Mouse (Mus musculus) heart, embryonic 10.5 days (tissue): Measurements from ENCODE around the gene Cyp4f16. TPM values are rescaled to one million over a fixed set of nuclear protein-coding genes. Genes with fewer than 3 reads are reported as not detected.
A peak's percentile ranks its signal among the peaks of the same experiment; 100 is the strongest.
"Not testable (repeated sequence)": the region's sequence is repeated elsewhere in the genome, so short reads cannot be mapped to it uniquely, and the experiment has no call there.

Experiments used
- DNase-seq: peaks from one replicate; pipeline ENCODE4 v3.0.0-alpha.2; 2017; ENCODE audit warnings: low spot score
- H3K27ac ChIP-seq: fragments of 300-500 bp; sonication (generic); 2 replicates; pipeline ENCODE4 v1.5.1; 2016; ENCODE audit warnings: mild to moderate bottlenecking
- H3K27me3 ChIP-seq: fragments of 300-500 bp; sonication (generic); 2 replicates; pipeline ENCODE4 v1.6.1; 2016; ENCODE audit warnings: mild to moderate bottlenecking; ENCODE audit not compliant: poor library complexity, insufficient read depth, severe bottlenecking
- H3K36me3 ChIP-seq: fragments of 300-500 bp; sonication (generic); 2 replicates; pipeline ENCODE4 v1.6.1; 2016; ENCODE audit warnings: mild to moderate bottlenecking, moderate library complexity
- H3K4me1 ChIP-seq: fragments of 300-500 bp; sonication (generic); 2 replicates; pipeline ENCODE4 v1.6.1; 2016; ENCODE audit warnings: mild to moderate bottlenecking
- H3K4me3 ChIP-seq: fragments of 300-500 bp; sonication (generic); 2 replicates; pipeline ENCODE4 v1.5.1; 2016; ENCODE audit warnings: mild to moderate bottlenecking, moderate library complexity
- H3K9me3 ChIP-seq: fragments of 300-500 bp; sonication (generic); 2 replicates; pipeline ENCODE4 v1.6.1; 2016; ENCODE audit warnings: mild to moderate bottlenecking, moderate library complexity
- WGBS: fragments of 180-500 bp; shearing (Covaris S2); methylation state at CpG from one replicate; pipeline ENCODE4 v1.1.7; 2016; 5-methylcytosine and 5-hydroxymethylcytosine counted together
- polyA plus RNA-seq: library from polyadenylated mRNA; unstranded; fragments of >200 nt; fragmentation: Nextera tagmentation; extraction: Ambion mirVana; gene quantifications from 2 replicates; pipeline ENCODE4 v1.2.1, GENCODE M21; 2016

Cyp4f16 gene
- 15.8 and 18.3 TPM in 2 replicates for polyA plus RNA-seq

DNA sequence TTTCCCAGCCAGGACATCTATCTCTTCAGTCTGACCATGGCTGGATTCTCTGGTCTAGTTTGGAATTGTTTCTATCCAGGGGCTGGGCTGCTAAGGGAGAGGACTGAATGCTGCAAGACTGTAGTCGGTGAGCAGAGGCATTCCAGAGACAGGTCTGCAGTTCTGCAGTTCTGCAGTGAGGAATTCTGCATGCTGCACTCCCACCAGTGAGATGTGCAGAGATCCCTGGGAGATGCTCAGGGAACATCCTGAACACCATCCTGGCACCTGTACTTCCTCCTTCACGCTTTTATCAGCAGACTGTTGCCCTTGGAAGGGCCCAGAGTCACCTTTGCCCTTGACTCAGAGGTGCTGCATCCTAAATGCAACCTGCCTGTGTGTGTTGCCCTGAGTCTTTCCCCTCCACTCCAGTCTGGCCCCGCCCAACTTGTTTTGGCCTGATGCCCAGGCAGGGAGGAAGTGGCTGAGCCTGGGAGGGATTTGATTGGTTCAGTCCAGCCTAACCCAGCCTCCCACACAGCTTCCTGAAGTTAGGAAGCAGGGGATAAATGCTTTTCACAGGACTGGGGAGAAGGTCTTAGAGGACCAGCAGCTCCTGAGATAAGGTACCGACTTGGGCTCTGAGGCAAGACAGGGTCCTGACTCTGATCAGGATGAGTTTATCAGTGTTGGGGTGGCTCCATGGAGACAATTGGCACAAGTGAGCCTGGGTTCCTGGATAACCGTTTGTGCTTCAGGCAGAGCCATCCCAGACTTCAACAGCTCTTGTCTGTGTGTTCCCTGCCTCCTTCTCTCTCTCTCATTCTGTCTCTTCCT lies at the start of gene Cyp4f16:
Gene Cyp4f16 (plus strand): TSS at position 508 of the 816 bp plus-strand sequence.
- not testable (repeated sequence) for H3K9me3 ChIP-seq, H3K36me3 ChIP-seq, H3K27me3 ChIP-seq
- Histone ChIP-seq H3K4me1 (peaks cover 13% of the 10 kb centered on the region; the same call in 1 of the 2 replicates), H3K4me3 (peak within 1 kb of the TSS; percentile 55), H3K27ac (peak within 1 kb of the TSS; percentile 53; the same call in 1 of the 2 replicates)
- peak; percentile 94 for DNase-seq
- 7% methylated on average over 5 of the region's 5 CpGs for WGBS

DNA sequence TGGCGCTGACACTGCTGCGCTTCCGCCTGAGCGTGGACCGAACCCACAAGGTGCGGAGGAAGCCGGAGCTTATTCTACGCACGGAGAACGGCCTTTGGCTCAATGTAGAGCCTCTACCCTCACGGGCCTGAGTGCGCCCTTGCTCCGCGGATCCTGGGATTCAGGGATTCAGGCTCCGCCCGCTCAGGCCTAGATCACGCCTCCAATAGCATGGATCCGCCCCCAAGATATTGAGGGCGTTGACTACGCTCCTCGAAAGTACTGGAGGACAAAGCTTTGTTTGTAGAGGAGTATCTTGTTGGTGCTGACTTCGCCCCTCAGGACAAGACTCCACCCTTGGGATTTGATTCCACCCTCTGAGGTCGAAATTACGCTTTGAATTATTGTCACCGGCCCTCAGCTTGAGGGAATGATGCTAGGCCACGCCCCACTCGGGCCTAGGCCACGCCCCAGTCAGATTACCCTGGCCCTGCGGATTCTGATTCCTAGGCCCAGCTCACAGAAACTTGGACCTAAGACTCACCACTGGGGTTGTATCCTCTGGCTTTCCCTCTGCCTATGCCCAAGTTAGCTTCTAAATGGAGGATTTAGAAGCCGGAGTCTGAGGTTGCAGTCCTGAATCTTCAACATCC lies 43.9 kb upstream of the Cyp4f16 start:
- WGBS, result 7% methylated on average over 30 of the region's 30 CpGs
- no peak overlapping the region for H3K27ac ChIP-seq

DNA sequence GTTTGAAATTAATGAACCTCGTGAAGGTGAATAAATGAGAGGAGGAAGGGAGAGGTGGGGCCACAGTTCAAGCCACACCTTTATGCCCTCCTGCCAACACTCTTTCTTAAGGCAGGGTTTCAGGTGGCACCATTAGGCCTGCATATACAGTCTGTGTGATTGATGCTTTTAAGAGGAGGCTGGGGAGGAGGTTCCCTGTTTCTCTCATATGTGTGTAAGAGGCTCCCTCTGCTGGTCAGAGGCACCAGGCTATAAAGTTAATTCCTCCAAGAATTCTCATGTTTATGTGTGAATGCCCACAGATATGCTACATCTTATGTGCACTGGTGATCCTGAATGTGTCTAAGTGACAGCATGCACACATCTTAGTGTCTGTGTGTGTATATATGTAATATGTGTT lies 41.8 kb upstream of the Cyp4f16 start:
- Histone ChIP-seq H3K4me3 (no peak overlapping the region), H3K27me3 (peaks cover 35% of the 10 kb centered on the region), H3K4me1 (peaks cover 8% of the 10 kb centered on the region; the same call in 1 of the 2 replicates), H3K36me3 (no peaks in the 10 kb centered on the region), H3K27ac (no peak overlapping the region), H3K9me3 (no peaks in the 10 kb centered on the region)
- 70% methylated on average over 1 of the region's 1 CpGs for WGBS
- no peak for DNase-seq

More for the DNA sequence above, 43.9 kb upstream of the Cyp4f16 start:
- peaks cover 8% of the 10 kb centered on the region; the same call in 1 of the 2 replicates for H3K4me1 ChIP-seq
- DNase-seq, result no peak
- H3K4me3 ChIP-seq, result peak overlapping the region; percentile 55
- H3K27me3 ChIP-seq, result peaks cover 35% of the 10 kb centered on the region
- H3K36me3 ChIP-seq, result no peaks in the 10 kb centered on the region
- H3K9me3 ChIP-seq, result no peaks in the 10 kb centered on the region

DNA sequence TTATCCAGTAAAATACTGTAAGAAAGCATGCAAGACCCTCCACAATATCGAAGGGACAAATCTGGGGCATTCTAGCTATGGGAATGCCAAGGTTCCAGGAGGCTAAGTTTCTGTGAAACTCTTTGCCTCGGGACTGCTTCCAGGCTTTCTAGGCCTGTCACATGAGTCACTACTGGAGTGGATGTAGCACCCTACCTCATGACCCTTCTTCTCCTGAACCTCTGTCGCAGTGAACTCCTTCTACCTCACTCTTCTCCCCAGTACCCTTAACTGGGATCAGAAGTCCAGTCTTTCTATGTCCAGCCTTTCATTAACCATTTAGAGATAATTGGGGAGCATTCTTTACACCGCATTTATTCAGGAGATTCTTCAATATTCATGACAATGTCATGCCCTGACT lies 35.8 kb upstream of the Cyp4f16 start:
- not testable (repeated sequence) for H3K9me3 ChIP-seq, H3K4me1 ChIP-seq, H3K4me3 ChIP-seq, H3K36me3 ChIP-seq, H3K27me3 ChIP-seq, H3K27ac ChIP-seq, DNase-seq
- WGBS, result 82% methylated on average over 4 of the region's 4 CpGs

DNA sequence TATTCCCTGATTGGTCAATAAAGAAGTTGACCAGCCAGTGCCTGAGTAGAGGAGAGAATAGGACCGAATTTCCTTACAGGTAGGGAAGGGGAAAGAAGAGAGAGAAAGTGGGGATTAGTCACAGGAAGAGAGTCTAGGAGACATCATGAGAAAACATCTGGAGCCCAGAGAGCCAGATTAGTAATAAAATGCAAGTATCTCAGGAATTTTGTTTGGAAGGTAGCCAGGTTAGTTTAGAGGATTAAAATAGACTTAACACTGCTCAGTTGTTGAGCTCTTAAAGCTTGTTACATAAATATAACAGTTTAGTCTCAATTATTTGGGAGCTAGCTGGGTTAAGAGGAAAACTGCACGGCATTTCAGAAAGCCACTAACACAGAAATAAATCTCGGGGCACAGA lies 35.3 kb upstream of the Cyp4f16 start:
- no peak overlapping the region for H3K27ac ChIP-seq
- no peaks in the 10 kb centered on the region for H3K27me3 ChIP-seq
- no peaks in the 10 kb centered on the region for H3K36me3 ChIP-seq
- WGBS, result 65% methylated on average over 3 of the region's 3 CpGs
- H3K4me3 ChIP-seq, result no peak overlapping the region
- no peak for DNase-seq
- H3K9me3 ChIP-seq, result no peaks in the 10 kb centered on the region
- peaks cover 9% of the 10 kb centered on the region; the same call in 1 of the 2 replicates for H3K4me1 ChIP-seq

DNA sequence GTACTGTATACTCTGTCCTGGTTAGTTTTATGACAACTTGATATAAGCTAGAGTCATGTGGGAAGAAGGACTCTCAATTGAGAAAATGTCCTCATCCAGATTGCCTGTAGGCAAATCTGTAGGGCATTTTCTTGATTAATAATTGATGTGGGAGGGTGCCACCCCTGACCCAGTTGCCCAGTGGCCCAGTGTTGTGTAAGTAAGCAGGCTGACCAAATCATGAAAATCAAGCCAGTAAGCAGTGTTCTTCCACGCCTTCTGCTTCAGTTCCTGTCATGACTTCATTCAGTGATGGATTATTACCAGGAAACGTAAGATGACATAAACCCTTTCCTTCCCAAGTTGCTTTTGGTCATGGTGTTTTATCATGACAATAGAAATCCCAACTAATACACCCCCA lies 33.2 kb upstream of the Cyp4f16 start:
- no peak for DNase-seq
- H3K9me3 ChIP-seq, result no peaks in the 10 kb centered on the region
- no peaks in the 10 kb centered on the region for H3K27me3 ChIP-seq
- 78% methylated on average over 2 of the region's 2 CpGs for WGBS
- no peaks in the 10 kb centered on the region for H3K36me3 ChIP-seq
- H3K4me3 ChIP-seq, result no peak overlapping the region
- no peak overlapping the region for H3K27ac ChIP-seq
- peaks cover 18% of the 10 kb centered on the region for H3K4me1 ChIP-seq

DNA sequence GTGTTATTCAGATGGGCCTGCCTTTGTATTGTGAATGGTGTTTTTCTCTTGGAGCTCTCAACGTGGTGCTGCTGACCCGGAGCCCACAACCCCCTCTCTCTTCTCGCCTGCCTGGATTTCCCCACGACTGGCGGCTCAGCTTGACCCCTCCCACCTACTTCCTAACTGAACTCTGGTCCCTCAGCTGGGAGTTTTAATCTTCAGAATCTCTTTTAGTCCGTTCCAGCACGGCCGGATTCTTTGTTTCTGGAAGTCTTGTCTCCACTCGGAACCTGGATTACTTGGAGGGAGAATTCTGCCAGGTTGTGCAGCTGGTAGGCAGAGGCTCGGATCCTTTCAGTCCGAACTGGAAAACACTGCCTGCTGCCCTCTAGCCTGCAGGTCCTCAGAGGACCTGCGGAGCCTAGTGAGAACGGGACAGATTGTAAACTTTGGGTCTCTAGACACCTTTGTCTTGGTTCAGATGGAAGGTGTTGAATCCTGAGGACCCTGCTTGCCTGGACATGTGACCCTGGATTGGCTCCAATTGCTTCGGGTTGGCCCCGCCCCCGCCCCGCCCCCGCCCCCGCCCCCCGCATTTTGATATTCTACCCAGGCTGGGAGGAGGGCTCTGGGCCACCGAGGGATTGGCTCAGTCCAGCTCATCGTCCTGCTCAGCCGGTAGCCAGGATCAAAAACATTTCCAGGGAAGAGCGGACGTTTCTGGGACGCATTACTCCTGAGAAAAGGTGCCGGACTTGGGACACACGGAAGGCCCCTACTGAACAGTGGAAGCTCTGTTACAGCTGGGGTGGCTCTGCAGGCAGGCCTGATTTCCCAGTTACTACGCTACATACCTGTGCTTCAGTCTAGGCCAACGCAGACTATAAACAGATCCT lies 30.3 kb upstream of the Cyp4f16 start, which contains the start of gene Cyp4f17:
Gene Cyp4f17 (plus strand): TSS at position 200 of the 878 bp plus-strand sequence.
- peak within 1 kb of the TSS; percentile 88 for H3K27ac ChIP-seq
- WGBS, result 1% methylated on average over 30 of the region's 30 CpGs

DNA sequence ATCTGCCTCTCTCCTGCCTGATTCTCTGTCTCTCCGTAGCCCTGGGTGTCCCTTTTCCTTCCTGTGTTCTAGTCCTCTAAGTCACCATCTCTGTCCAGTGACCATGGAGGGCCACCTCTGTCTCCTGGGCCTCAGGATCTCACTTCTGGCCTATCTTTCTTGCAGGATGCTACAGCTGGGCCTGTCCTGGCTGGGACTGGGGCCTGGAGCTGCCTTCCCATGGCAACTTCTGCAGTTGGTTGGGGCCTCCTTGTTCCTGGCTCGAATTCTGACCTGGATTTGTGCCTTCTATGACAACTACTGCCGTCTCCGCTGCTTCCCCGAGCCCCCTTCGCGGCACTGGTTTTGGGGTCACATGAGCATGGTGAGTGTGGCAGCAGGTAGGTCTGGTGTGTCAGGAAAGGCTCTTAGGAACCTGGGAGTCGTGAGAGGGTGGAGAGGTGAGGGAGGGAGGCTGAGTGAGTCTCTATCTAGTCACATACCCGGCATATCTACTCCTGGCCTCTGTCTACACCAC lies 29.6 kb upstream of the Cyp4f16 start:
- H3K36me3 ChIP-seq, result peaks cover 4% of the 10 kb centered on the region; the same call in 1 of the 2 replicates
- WGBS, result 39% methylated on average over 9 of the region's 9 CpGs
- H3K4me1 ChIP-seq, result peaks cover 18% of the 10 kb centered on the region
- no peaks in the 10 kb centered on the region for H3K9me3 ChIP-seq
- H3K27ac ChIP-seq, result peak overlapping the region; percentile 88
- peak overlapping the region; percentile 64 for H3K4me3 ChIP-seq
- no peaks in the 10 kb centered on the region for H3K27me3 ChIP-seq
- no peak for DNase-seq

More for the DNA sequence above, 30.3 kb upstream of the Cyp4f16 start, which contains the start of gene Cyp4f17:
- no peaks in the 10 kb centered on the region for H3K9me3 ChIP-seq
- no peaks in the 10 kb centered on the region for H3K27me3 ChIP-seq
- H3K4me1 ChIP-seq, result peaks cover 18% of the 10 kb centered on the region
- peak; percentile 93 for DNase-seq
- H3K36me3 ChIP-seq, result peaks cover 4% of the 10 kb centered on the region; the same call in 1 of the 2 replicates
- peak within 1 kb of the TSS; percentile 64 for H3K4me3 ChIP-seq

DNA sequence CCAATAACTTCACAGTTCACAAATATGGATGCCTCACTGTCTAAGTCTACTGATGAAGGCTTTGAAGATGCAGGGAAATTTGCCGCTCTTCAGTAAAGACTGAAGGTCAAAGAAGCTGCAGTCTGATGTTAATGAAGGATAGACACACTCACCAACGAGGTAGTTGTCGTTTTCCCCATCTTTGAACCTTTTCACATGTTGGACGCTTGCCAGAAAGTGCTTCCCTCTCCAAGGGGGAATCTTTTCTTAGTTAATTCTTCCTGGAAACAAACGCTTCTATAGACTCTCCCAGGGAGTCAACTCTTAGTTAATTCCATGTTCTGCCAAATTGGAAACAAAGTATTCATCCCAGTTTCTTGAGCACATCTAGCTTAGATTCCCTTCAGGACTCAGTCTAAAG lies 20.2 kb upstream of the Cyp4f16 start:
- no peaks in the 10 kb centered on the region for H3K4me1 ChIP-seq
- no peaks in the 10 kb centered on the region for H3K27me3 ChIP-seq
- peaks cover 2% of the 10 kb centered on the region; the same call in 1 of the 2 replicates for H3K36me3 ChIP-seq
- H3K9me3 ChIP-seq, result no peaks in the 10 kb centered on the region
- no peak overlapping the region for H3K4me3 ChIP-seq
- no peak for DNase-seq
- 79% methylated on average over 5 of the region's 5 CpGs for WGBS
- H3K27ac ChIP-seq, result no peak overlapping the region

DNA sequence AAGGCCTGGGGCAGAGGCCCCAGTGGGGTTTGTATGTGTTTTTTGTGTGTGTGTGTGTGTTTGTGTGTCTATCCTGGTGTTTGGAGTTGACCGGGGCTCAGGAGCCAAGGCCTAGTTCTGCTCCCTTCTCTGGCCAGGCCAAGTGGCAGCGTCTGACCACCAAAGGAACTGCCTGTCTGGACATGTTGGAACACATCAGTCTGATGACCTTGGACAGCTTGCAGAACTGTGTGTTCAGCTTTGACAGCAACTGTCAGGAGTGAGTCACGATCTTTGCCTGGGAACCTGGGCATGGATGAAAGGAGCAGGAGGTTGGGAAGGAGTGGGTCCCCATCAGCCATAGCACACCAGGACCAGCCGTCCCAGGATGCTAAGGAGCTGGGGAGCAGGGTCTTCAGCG lies 14.4 kb upstream of the Cyp4f16 start:
- 84% methylated on average over 5 of the region's 5 CpGs for WGBS
- Histone ChIP-seq H3K36me3 (peaks cover 10% of the 10 kb centered on the region), H3K4me3 (no peak overlapping the region), H3K27me3 (no peaks in the 10 kb centered on the region), H3K27ac (no peak overlapping the region), H3K9me3 (no peaks in the 10 kb centered on the region), H3K4me1 (no peaks in the 10 kb centered on the region)
- DNase-seq, result no peak

DNA sequence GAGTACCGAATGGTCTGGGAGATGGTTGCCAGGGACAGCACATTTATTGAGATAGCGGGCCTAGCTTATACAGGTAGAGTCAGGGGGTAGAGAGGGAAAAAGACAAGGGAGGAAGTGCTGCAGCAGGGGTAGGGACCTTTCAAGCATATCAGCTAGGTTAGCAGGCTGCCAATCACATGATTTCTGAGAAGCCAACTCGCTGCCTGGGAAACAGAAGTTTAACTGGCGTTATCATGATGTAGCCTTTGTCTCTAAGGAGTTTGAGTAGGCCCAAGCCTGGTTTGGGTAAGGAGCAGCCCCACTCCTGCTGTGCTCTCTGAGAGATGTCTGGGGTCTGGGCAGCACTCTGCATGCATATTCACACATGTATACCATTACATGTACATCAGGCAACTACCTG lies 14.0 kb upstream of the Cyp4f16 start:
- peaks cover 10% of the 10 kb centered on the region for H3K36me3 ChIP-seq

DNA sequence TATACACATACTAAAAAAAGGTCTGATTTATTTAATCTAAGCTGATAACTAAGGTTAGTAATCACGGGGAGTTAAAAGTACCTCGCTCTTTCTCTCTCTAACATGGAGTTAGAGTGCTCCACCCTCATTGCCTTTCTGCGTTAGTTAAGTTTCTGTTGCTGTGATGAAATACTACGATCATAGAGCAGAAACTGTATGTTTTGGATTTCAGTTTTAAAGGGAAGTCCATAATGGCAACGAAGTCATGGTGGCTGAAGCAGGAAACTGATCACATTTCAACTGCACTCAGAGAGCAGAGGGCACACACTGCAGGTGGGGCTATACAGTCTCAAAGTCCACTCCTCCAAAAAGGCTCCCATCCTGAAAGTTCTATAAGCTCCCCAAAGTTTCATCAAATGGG lies 13.5 kb upstream of the Cyp4f16 start:
- Histone ChIP-seq H3K9me3 (no peaks in the 10 kb centered on the region), H3K4me3 (no peak overlapping the region), H3K27ac (no peak overlapping the region), H3K4me1 (no peaks in the 10 kb centered on the region), H3K27me3 (no peaks in the 10 kb centered on the region), H3K36me3 (peaks cover 10% of the 10 kb centered on the region)
- 84% methylated on average over 5 of the region's 5 CpGs for WGBS
- DNase-seq, result no peak

More for the DNA sequence above, 14.0 kb upstream of the Cyp4f16 start:
- H3K4me3 ChIP-seq, result no peak overlapping the region
- H3K27ac ChIP-seq, result no peak overlapping the region
- H3K4me1 ChIP-seq, result no peaks in the 10 kb centered on the region
- H3K9me3 ChIP-seq, result no peaks in the 10 kb centered on the region
- no peaks in the 10 kb centered on the region for H3K27me3 ChIP-seq
- no peak for DNase-seq
- WGBS, result 79% methylated on average over 4 of the region's 4 CpGs
